Mouse (Mus musculus): ENCODE results near the gene Dchs1. TPM values are rescaled to one million over a fixed set of nuclear protein-coding genes. Genes with fewer than 3 reads are reported as not detected.

The Dchs1 gene
- polyA plus RNA-seq, 1 experiment from 2014 or later: 22.8 TPM

DNA sequence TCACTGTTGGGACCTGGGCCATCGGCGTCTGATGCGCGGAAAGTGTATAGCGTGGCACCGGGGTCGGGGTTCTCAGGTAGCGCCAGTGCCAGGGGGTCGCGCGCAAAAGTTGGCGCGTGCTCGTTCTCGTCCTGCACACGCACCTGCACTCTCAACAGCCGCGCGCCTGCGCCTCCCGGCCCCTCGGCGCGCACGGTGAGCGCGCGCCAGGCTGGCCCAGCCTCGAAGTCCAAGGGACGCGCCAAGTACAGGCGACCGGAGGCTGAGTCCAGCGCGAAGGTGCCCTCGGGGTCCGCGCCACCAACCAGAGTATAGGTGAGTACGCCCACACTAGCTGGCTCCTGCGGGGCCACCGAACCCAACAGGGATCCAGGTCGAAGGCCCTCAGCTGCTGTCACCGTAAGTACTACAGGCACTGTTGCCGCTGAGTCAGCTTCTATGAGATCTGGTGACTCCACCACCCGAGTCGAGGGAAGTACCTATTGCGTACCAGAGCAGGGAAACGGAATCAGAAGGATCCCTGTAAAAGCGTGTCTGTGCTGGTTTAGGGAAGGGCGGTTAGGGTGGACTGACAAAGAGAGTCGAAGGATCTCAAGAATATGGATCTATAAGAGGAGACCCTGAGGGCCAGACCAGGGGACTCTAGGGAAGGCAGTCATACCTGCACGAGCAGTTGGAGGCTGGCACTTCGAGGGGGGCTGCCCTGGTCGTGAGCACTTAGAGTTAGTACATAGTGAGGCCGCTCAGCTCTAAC, 24.8 kb downstream of the Dchs1 start:
- Histone ChIP-seq H3K4me2 (ENCODE audit: low read depth, severe bottlenecking) (0 out of 2 replicates have a peak overlapping the region, but pooled peaks have one; percentile 12), H3K4me3 (ENCODE audit: low read depth, low read length) (no peak overlapping the region)

DNA sequence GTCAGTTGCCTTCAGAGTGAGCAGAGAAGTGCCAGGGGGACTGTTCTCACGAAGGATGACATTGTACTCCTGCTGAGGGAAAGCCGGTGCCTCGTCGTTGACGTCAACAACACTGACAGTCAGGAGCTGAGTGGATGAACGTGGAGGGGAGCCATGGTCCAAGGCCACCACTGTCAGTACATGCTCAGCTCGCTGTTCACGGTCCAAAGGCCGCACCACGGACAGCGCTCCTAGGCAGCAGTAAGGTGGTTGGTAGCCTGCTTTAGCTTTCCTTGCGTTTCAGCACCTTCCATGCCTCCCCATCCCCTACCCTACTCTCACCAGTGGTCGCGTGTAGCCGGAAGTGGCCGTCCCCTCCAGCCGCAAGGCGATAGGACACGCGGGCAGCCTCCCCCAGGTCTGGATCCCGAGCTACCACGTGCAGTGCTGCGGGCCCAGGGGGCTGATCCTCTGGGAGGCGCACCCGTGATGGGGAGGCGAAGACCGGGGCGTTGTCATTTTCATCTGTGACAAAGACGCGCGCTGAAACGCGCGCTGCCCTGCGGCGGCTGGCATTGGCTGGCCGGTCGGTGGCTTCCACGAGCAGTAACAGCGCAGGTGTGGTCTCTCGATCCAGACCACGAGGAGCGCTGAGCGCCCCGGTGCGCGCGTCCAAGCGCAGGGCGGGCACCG, 25.5 kb downstream of the Dchs1 start:
- Histone ChIP-seq H3K4me1 (ENCODE audit: control insufficient read depth, insufficient read depth, low read length) (0 out of 2 replicates have a peak, but pooled peaks cover 5% of the 10 kb centered on the region), H3K27me3 (ENCODE audit: control insufficient read depth, insufficient read depth, low read length) (no peaks in the 10 kb centered on the region), H3K4me2 (ENCODE audit: low read depth, severe bottlenecking) (no peak overlapping the region), H3K9ac (ENCODE audit: low read length) (no peak overlapping the region), H3K27ac (replicated peaks; ENCODE audit: low read depth, low read length) (no peak overlapping the region), H3K36me3 (ENCODE audit: control insufficient read depth, insufficient read depth, low read length) (peaks cover 42% of the 10 kb centered on the region), H3K9me3 (ENCODE audit: control insufficient read depth, low read length) (no peaks in the 10 kb centered on the region), H3K4me3 (ENCODE audit: low read depth, low read length) (no peak overlapping the region)
- ATAC-seq (ENCODE audit: insufficient number of reproducible peaks, low FRiP score, low TSS enrichment, low read depth) (no peak), DNase-seq (ENCODE audit: low spot score) (no peak)
- 28% methylated on average over 51 of the region's 51 CpGs for WGBS

More for the DNA sequence above, 24.8 kb downstream of the Dchs1 start:
- Histone ChIP-seq H3K27ac (replicated peaks; ENCODE audit: low read depth, low read length) (no peak overlapping the region), H3K4me1 (ENCODE audit: control insufficient read depth, insufficient read depth, low read length) (0 out of 2 replicates have a peak, but pooled peaks cover 7% of the 10 kb centered on the region), H3K36me3 (ENCODE audit: control insufficient read depth, insufficient read depth, low read length) (peaks cover 37% of the 10 kb centered on the region), H3K9me3 (ENCODE audit: control insufficient read depth, low read length) (no peaks in the 10 kb centered on the region), H3K9ac (ENCODE audit: low read length) (0 out of 2 replicates have a peak overlapping the region, but pooled peaks have one; percentile 9), H3K27me3 (ENCODE audit: control insufficient read depth, insufficient read depth, low read length) (no peaks in the 10 kb centered on the region)
- DNase-seq (ENCODE audit: low spot score): no peak
- WGBS: 34% methylated on average over 55 of the region's 55 CpGs
- peak; percentile 41; the same call in 1 of the 2 replicates for ATAC-seq (ENCODE audit: insufficient number of reproducible peaks, low FRiP score, low TSS enrichment, low read depth)

DNA sequence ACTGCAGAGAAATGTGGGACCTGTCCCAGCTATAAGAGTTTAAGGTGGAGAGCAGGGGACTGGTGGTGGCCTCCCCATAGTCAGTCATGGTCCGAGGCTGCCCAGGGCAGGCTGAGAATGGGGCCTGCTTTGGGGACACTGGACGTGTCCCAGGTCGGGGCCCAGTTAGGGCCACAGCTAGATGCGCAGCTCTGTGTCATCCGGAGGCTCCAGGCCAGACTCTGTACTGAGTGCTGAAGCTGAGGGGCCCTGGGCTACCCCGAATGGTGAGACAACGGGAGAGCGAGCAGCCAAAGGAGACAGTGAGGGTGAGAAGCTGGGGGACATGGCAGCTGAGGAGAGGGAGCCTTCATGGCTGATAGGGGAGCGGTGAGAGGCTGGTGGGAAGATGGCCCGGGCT, 34.2 kb downstream of the Dchs1 start:
- Histone ChIP-seq H3K9ac (ENCODE audit: low read length) (no peak overlapping the region), H3K4me1 (ENCODE audit: control insufficient read depth, insufficient read depth, low read length) (0 out of 2 replicates have a peak, but pooled peaks cover 2% of the 10 kb centered on the region), H3K36me3 (ENCODE audit: control insufficient read depth, insufficient read depth, low read length) (peaks cover 23% of the 10 kb centered on the region), H3K4me2 (ENCODE audit: low read depth, severe bottlenecking) (no peak overlapping the region), H3K27me3 (ENCODE audit: control insufficient read depth, insufficient read depth, low read length) (no peaks in the 10 kb centered on the region), H3K4me3 (ENCODE audit: low read depth, low read length) (no peak overlapping the region), H3K9me3 (ENCODE audit: control insufficient read depth, low read length) (no peaks in the 10 kb centered on the region), H3K27ac (replicated peaks; ENCODE audit: low read depth, low read length) (no peak overlapping the region)
- ATAC-seq (ENCODE audit: insufficient number of reproducible peaks, low FRiP score, low TSS enrichment, low read depth): no peak
- 95% methylated on average over 10 of the region's 10 CpGs for WGBS
- no peak for DNase-seq (ENCODE audit: low spot score)

DNA sequence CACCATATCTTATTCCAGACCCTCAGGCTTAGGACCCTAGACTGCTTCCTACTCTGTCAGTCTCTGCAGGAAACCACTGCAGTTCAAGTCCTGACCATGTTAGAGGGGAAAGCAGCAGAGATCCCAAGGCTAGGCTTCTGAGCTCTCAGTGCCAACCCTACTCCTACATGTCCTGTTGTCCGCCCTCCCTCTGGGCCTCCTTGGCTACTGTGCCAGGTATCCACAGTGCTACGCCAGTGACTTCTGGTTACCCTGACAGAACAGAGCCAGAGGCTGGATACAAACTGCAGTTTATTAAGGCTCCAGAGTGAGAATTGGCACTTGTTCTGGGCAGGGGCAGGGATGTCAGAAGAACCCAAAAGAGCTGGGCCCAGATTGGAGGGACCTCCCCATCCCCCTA, 34.7 kb downstream of the Dchs1 start:
- Histone ChIP-seq H3K27me3 (ENCODE audit: control insufficient read depth, insufficient read depth, low read length) (no peaks in the 10 kb centered on the region), H3K36me3 (ENCODE audit: control insufficient read depth, insufficient read depth, low read length) (peaks cover 22% of the 10 kb centered on the region), H3K4me3 (ENCODE audit: low read depth, low read length) (no peak overlapping the region), H3K9me3 (ENCODE audit: control insufficient read depth, low read length) (no peaks in the 10 kb centered on the region), H3K9ac (ENCODE audit: low read length) (no peak overlapping the region), H3K4me2 (ENCODE audit: low read depth, severe bottlenecking) (no peak overlapping the region), H3K27ac (replicated peaks; ENCODE audit: low read depth, low read length) (no peak overlapping the region), H3K4me1 (ENCODE audit: control insufficient read depth, insufficient read depth, low read length) (0 out of 2 replicates have a peak, but pooled peaks cover 2% of the 10 kb centered on the region)
- ATAC-seq (ENCODE audit: insufficient number of reproducible peaks, low FRiP score, low TSS enrichment, low read depth) (0 out of 2 replicates have a peak, but pooled peaks have one; percentile 1), DNase-seq (ENCODE audit: low spot score) (no peak)
- WGBS: 83% methylated on average over 2 of the region's 2 CpGs

DNA sequence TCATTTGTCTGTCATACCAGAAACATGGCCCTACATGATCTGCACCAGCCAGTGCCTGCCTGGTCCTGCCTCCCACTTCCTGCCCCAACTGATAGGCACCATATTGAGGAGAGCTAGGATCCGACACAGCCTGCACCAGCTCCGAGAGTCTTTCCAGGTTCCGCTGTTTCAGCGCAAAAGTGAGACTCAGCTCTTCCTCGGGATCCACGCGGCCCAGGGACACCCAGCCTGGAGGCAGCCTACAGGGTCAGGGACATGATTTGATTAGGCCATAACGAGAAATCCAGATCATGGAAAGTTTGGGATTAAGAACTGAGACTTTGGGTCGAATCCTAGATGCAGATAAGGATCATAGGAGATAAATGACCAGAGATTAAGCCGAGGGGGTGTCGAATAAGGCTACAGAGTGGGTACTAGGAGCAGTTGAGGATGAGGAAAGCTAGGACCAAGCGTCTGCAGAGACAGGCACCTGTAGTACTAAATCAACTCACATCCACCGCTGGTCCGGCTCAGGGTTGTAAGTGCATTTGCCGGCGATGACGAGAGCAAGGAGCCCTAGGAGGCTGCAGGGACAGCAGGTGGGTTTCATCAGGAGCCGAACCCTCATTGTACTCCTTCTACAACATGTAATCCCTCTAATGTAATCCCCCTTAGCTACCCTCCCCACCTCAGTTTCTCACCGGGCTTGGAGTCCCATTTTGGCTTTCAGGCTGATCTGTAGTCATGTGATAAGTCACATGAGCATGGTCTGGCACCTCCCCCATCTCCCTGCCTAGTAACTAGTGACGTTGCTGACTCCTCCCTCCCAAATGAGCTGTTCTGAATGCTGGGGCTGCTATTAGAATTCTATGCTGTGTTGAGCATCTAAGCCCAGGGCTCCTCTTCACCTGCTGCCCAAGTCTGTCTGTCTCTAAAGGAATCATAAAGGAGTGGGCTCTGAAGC, 35.7 kb downstream of the Dchs1 start, which contains the start of gene Tpp1:
Gene Tpp1, minus strand, starts transcription at position 745 of the 943 bp plus-strand sequence.
- peak within 1 kb of the TSS; percentile 67 for H3K9ac ChIP-seq (ENCODE audit: low read length)
- no peaks in the 10 kb centered on the region for H3K9me3 ChIP-seq (ENCODE audit: control insufficient read depth, low read length)
- no peaks in the 10 kb centered on the region for H3K27me3 ChIP-seq (ENCODE audit: control insufficient read depth, insufficient read depth, low read length)
- H3K4me1 ChIP-seq (ENCODE audit: control insufficient read depth, insufficient read depth, low read length): 0 out of 2 replicates have a peak, but pooled peaks cover 2% of the 10 kb centered on the region
- H3K4me3 ChIP-seq (ENCODE audit: low read depth, low read length): peak within 1 kb of the TSS; percentile 57
- H3K36me3 ChIP-seq (ENCODE audit: control insufficient read depth, insufficient read depth, low read length): peaks cover 18% of the 10 kb centered on the region
- ATAC-seq (ENCODE audit: insufficient number of reproducible peaks, low FRiP score, low TSS enrichment, low read depth) (peak; percentile 94), DNase-seq (ENCODE audit: low spot score) (peak; percentile 90)
- no peak within 1 kb of the TSS for H3K27ac ChIP-seq (replicated peaks; ENCODE audit: low read depth, low read length)
- peak within 1 kb of the TSS; percentile 66 for H3K4me2 ChIP-seq (ENCODE audit: low read depth, severe bottlenecking)
- WGBS: 28% methylated on average over 20 of the region's 20 CpGs

DNA sequence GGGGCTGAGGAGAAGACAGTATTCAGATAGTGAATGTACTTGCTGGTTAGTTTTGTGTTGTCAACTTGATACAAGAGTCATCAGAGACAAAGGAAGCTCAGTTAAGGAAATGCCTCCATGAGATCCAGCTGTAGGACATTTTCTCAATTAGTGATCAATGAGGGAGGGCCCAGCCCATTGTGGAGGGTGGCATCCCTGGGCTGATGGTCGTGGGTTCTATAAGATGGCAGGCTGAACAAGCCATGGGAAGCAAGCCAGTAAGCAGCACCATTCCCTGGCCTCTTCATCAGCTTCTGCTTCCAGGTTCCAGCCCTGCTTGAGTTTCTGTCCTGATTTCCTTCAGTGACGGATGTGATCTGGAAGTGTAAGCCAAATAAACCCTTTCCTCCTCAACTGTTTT, 39.7 kb downstream of the Dchs1 start:
- ATAC-seq (ENCODE audit: insufficient number of reproducible peaks, low FRiP score, low TSS enrichment, low read depth) (no peak), DNase-seq (ENCODE audit: low spot score) (no peak)
- Histone ChIP-seq H3K27ac (replicated peaks; ENCODE audit: low read depth, low read length) (no peak overlapping the region), H3K27me3 (ENCODE audit: control insufficient read depth, insufficient read depth, low read length) (no peaks in the 10 kb centered on the region), H3K4me1 (ENCODE audit: control insufficient read depth, insufficient read depth, low read length) (0 out of 2 replicates have a peak, but pooled peaks cover 2% of the 10 kb centered on the region), H3K36me3 (ENCODE audit: control insufficient read depth, insufficient read depth, low read length) (peaks cover 3% of the 10 kb centered on the region), H3K9me3 (ENCODE audit: control insufficient read depth, low read length) (no peaks in the 10 kb centered on the region), H3K4me3 (ENCODE audit: low read depth, low read length) (no peak overlapping the region), H3K4me2 (ENCODE audit: low read depth, severe bottlenecking) (no peak overlapping the region), H3K9ac (ENCODE audit: low read length) (no peak overlapping the region)
- 78% methylated on average over 2 of the region's 2 CpGs for WGBS

DNA sequence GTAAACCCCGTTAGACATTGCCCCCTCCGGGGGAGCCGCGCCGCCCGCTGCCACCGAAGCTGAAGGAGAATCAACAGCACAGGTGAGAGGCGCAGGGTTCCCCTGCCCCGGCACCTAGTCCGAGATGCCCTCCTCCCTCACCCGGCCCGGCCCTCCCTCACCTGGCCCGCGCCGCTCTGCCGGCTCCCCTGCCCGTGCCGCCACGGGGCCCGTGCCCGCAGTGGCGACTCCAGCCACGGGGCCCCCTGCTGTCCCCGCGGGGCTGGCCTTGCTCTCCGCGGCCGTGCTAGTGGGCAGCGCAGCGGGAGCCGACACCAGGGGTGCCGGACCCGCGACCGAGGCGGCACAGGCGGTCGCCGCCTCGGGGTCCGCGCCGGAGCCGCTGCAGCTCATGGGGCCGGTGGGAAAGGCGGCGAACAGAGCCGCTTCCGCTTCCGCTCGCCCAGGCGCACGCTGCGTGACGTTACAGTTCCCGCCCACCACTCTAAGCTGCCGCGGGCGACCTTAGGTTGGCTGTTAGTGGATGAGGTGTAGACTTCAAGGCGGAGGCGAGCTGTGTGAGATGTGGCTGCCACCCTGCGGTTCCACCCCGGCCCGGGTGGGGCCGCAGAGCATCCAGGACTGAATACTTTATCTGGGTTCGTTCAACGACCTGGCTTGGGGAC, 43.4 kb downstream of the Dchs1 start, which contains the start of gene Taf10:
Gene Taf10, minus strand, starts transcription at position 436 of the 665 bp plus-strand sequence.
- Histone ChIP-seq H3K4me2 (ENCODE audit: low read depth, severe bottlenecking) (peak within 1 kb of the TSS; percentile 89), H3K36me3 (ENCODE audit: control insufficient read depth, insufficient read depth, low read length) (peaks cover 16% of the 10 kb centered on the region), H3K27ac (replicated peaks; ENCODE audit: low read depth, low read length) (peak within 1 kb of the TSS; percentile 59; the same call in 1 of the 2 replicates), H3K4me3 (ENCODE audit: low read depth, low read length) (peak within 1 kb of the TSS; percentile 88), H3K4me1 (ENCODE audit: control insufficient read depth, insufficient read depth, low read length) (peaks cover under 1% of the 10 kb centered on the region; the same call in 1 of the 2 replicates), H3K9me3 (ENCODE audit: control insufficient read depth, low read length) (no peaks in the 10 kb centered on the region), H3K27me3 (ENCODE audit: control insufficient read depth, insufficient read depth, low read length) (no peaks in the 10 kb centered on the region), H3K9ac (ENCODE audit: low read length) (peak within 1 kb of the TSS; percentile 86)
- ATAC-seq (ENCODE audit: insufficient number of reproducible peaks, low FRiP score, low TSS enrichment, low read depth) (peak; percentile 97), DNase-seq (ENCODE audit: low spot score) (peak; percentile 93)
- under 1% methylated on average over 67 of the region's 67 CpGs for WGBS
